Mouse (Mus musculus) inflammation-experienced regulatory T-cells (primary cell): ENCODE measurements around the gene Cdc42bpa. TPM values are rescaled to one million over a fixed set of nuclear protein-coding genes. Genes with fewer than 3 reads are reported as not detected.

Source experiments
- polyA plus RNA-seq, 2 experiments: library from polyadenylated mRNA; unstranded; fragments of 100-300 nt; shearing (Covaris generic); gene quantifications; one replicate each; pipeline ENCODE4 v1.2.1; 2017

Cdc42bpa gene
- polyA plus RNA-seq = under 1 TPM; 0.25 to 0.82 TPM

DNA sequence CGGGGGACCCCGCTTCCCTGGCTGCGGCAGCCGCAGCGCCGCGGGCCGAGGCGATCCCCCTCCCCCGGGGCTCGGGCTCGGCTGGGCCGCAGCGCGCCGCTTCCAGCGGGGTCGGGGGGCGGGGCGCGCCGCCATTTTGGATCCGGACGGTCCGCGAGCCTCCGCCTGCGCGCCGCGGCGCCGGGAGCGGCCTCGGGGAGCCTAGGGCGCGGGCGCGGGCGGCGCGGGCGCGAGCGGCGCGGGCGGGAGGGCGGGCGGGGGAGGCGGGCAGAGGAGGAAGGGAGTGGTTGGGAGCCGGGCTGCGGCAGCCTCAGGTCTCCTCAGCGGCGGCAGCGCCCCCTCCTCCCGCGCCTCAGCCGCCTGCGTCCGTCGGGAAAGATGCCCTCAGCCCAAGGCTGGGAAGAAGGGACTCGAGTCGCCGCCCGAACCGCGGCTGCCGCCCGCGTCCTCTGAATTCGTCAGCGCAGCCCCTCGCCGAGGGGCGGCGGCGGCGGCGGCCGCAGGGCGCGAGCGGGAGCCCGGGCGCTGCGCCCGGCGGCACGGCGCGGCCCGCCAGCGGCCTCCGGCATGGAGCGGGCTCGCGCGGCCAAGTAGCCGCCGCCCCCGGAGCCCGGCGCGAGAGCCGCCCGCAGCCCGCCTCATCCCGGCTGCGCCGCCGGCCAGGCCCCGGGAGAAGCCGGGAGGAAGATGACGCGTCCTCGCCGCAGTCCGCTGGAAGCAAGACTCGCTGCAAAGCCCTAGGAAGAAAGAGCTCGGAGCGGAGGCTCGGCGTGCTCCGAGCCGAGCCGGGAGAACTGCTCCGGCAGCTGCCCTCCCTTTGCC, at the start of gene Cdc42bpa:
Gene Cdc42bpa (plus strand): TSS at position 752 of the 822 bp plus-strand sequence.

DNA sequence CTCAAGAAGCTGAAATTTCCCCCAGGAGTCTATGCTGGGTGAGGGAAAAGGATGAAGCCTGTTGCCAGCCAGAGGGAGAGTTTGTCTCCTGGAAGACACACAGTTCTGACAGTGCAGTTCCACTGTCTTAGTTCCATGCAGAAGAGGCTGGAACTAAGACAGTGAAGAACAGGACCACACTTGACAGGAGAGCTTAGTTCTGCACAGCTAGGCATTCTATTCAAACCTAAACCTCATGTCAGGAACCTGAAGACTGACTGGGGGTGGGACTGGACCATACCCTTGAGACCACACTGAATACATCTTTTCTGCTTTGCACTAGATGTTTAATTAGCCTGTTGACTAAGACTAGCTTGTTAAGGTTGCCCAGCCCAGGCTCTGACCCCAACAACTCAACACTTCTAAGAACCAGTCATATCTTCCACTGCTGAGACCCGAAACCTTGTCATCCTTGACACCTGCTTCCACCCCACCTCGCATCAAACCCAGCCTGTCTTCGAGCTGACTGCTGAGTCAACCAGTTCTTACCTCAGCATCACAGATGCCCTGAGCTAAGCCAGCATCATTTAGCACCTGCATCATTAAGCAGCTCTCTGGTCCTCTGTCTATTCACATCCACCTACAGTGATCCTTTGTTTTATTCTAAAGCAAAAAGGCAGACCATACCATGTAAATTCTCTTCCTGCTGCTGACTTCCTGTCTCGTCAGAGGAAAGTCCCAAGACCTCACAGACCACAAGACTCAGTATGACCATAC, 238.9 kb downstream of the Cdc42bpa start, which contains the start of gene Coq8a:
Gene Coq8a (minus strand): TSS at position 644 of the 756 bp plus-strand sequence.

Other genes with a start within 250 kb of the Cdc42bpa start
- under 1 TPM; 0.06 to 0.78 TPM for gene Kif28, start 215.2 kb upstream of the Cdc42bpa start, polyA plus RNA-seq
- gene Gm10518, start 157.1 kb upstream of the Cdc42bpa start, polyA plus RNA-seq = 1 to 10 TPM; 1.1 to 1.3 TPM
- 10 to 100 TPM; 32.7 to 34.4 TPM for gene Ahctf1, start 156.8 kb upstream of the Cdc42bpa start, polyA plus RNA-seq
- gene Coq8a, start 239.1 kb downstream of the Cdc42bpa start, polyA plus RNA-seq = 10 to 100 TPM; 27.1 to 51.5 TPM